Mouse (Mus musculus) heart, postnatal 0 days (tissue): ENCODE measurements around the gene Map3k7cl. TPM values are rescaled to one million over a fixed set of nuclear protein-coding genes. Genes with fewer than 3 reads are reported as not detected.

ENCODE experiments used
- ATAC-seq: fragments of 200-750 bp; cut with Nextera tagmentation; 2 replicates; pipeline ENCODE4 v1.8.0; 2017; ENCODE audit warnings: low read depth, moderate number of reproducible peaks, moderate library complexity; ENCODE audit not compliant: insufficient read depth
- DNase-seq: peaks from one replicate; pipeline ENCODE4 v3.0.0-alpha.2; 2016; ENCODE audit warnings: low spot score
- H3K27ac ChIP-seq: fragments of 300-500 bp; sonication (generic); 2 replicates; pipeline ENCODE4 v1.5.1; 2014; ENCODE audit warnings: low read depth, mild to moderate bottlenecking
- H3K27me3 ChIP-seq: fragments of 300-500 bp; sonication (generic); 2 replicates; pipeline ENCODE4 v1.6.1; 2014; ENCODE audit warnings: low read length, mixed read lengths; ENCODE audit not compliant: control insufficient read depth, insufficient read depth
- H3K36me3 ChIP-seq: fragments of 300-500 bp; sonication (generic); replicated peaks from 2 replicates; pipeline ENCODE4 v1.6.1; 2014; ENCODE audit warnings: low read length, mixed read lengths; ENCODE audit not compliant: control insufficient read depth, insufficient read depth
- H3K4me1 ChIP-seq: fragments of 300-500 bp; sonication (generic); 2 replicates; pipeline ENCODE4 v1.6.1; 2014; ENCODE audit warnings: antibody characterized with exemption; ENCODE audit not compliant: control insufficient read depth, insufficient read depth
- H3K4me2 ChIP-seq: fragments of 300-500 bp; sonication (generic); 2 replicates; pipeline ENCODE4 v1.6.1; 2014; ENCODE audit warnings: low read depth, mild to moderate bottlenecking, low read length, moderate library complexity
- H3K4me3 ChIP-seq: fragments of 300-500 bp; sonication (generic); 2 replicates; pipeline ENCODE4 v1.5.1; 2014; ENCODE audit warnings: low read depth, low read length
- H3K9ac ChIP-seq: fragments of 300-500 bp; sonication (generic); replicated peaks from 2 replicates; pipeline ENCODE4 v1.6.1; 2014; ENCODE audit warnings: low read depth, low read length, mixed read lengths
- H3K9me3 ChIP-seq: fragments of 300-500 bp; sonication (generic); replicated peaks from 2 replicates; pipeline ENCODE4 v1.6.1; 2016; ENCODE audit warnings: low read length; ENCODE audit not compliant: control insufficient read depth
- CTCF ChIP-seq: IDR thresholded peaks from 2 replicates; pipeline ENCODE4 v1.5.1; 2016; ENCODE audit warnings: antibody characterized with exemption, control low read depth, low read depth
- EP300 ChIP-seq: IDR thresholded peaks from 2 replicates; pipeline ENCODE4 v1.6.1; 2016; ENCODE audit warnings: antibody characterized with exemption, low read depth
- WGBS: fragments of 180-500 bp; shearing (Covaris S2); extraction: QIAGEN DNeasy Blood & Tissue Kit; methylation state at CpG from one replicate; pipeline ENCODE4 v1.1.7; 2014; 5-methylcytosine and 5-hydroxymethylcytosine counted together
- polyA plus RNA-seq: library from polyadenylated mRNA; unstranded; fragments of >200 nt; fragmentation: Nextera tagmentation; extraction: Ambion mirVana; gene quantifications from 2 replicates; pipeline ENCODE4 v1.2.1, GENCODE M21; 2015
- total RNA-seq: library from RNA; depleted of rRNA; stranded (reverse); fragments of >200 nt; gene quantifications from 2 replicates; pipeline ENCODE4 v1.2.3, GENCODE M21; 2014; ENCODE audit warnings: low replicate concordance; rRNA removed

The Map3k7cl gene
- total and polyA plus RNA-seq, 2 experiments from 2014 or later = 1.0 to 3.6 TPM

DNA sequence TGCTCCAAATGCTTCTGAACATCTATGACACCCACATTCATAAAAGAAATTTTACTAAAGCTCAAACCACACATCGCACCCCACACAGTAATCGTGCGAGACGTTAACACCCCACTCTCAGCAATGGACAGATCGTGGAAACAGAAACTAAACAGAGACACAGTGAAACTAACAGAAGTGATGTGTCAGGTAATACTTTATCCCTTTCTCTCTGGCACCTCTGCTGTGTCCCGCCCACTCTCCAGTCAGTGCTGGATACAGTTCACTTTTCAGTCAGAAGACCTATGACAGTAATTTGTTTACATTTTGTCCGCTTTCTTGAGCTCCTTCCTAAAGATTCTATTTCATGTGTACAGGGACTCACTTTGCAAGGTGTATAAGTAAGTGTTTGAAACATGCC lies 89.1 kb downstream of the Map3k7cl start:
- H3K4me3 ChIP-seq = no peak overlapping the region
- DNase-seq (no peak), ATAC-seq (no peak)
- peaks cover 19% of the 10 kb centered on the region for H3K4me1 ChIP-seq
- H3K9me3 ChIP-seq = no peaks in the 10 kb centered on the region
- WGBS = 94% methylated on average over 7 of the region's 7 CpGs
- no peak for TF ChIP-seq EP300
- TF ChIP-seq CTCF = no peak
- no peaks in the 10 kb centered on the region for H3K36me3 ChIP-seq
- no peak overlapping the region for H3K9ac ChIP-seq
- no peak overlapping the region for H3K4me2 ChIP-seq
- no peak overlapping the region for H3K27ac ChIP-seq
- no peaks in the 10 kb centered on the region for H3K27me3 ChIP-seq

GRCm38 (mm10) chr16:87644111-87644770 lies 91.1 kb downstream of the Map3k7cl start:
- Histone ChIP-seq H3K4me3 (no peak overlapping the region), H3K27me3 (no peaks in the 10 kb centered on the region), H3K36me3 (no peaks in the 10 kb centered on the region), H3K9ac (no peak overlapping the region), H3K4me2 (peak overlapping the region; percentile 25; the same call in 1 of the 2 replicates), H3K27ac (peak overlapping the region; percentile 19), H3K4me1 (peaks cover 19% of the 10 kb centered on the region), H3K9me3 (no peaks in the 10 kb centered on the region)
- ATAC-seq = no peak; the same call in 1 of the 2 replicates
- DNase-seq = no peak
- TF ChIP-seq EP300 = no peak
- no peak for TF ChIP-seq CTCF
- WGBS = 32% methylated on average over 14 of the region's 14 CpGs

Other genes starting within 250 kb of the Map3k7cl start
- 13.9 and 20.9 TPM in 2 replicates for gene N6amt1, start 199.1 kb upstream of the Map3k7cl start, total RNA-seq
- gene N6amt1, start 199.1 kb upstream of the Map3k7cl start, polyA plus RNA-seq = 33.9 and 40.4 TPM in 2 replicates
- 10.5 and 12.9 TPM in 2 replicates for gene Ltn1, start 120.7 kb upstream of the Map3k7cl start, total RNA-seq
- gene Ltn1, start 120.7 kb upstream of the Map3k7cl start, polyA plus RNA-seq = 10.8 and 11.2 TPM in 2 replicates
- 4.0 and 6.0 TPM in 2 replicates for gene Rwdd2b, start 112.8 kb upstream of the Map3k7cl start, total RNA-seq
- 9.1 and 10.3 TPM in 2 replicates for gene Rwdd2b, start 112.8 kb upstream of the Map3k7cl start, polyA plus RNA-seq
- 76.8 and 220 TPM in 2 replicates for gene Usp16, start 98.6 kb upstream of the Map3k7cl start, total RNA-seq
- gene Usp16, start 98.6 kb upstream of the Map3k7cl start, polyA plus RNA-seq = 36.1 and 40.8 TPM in 2 replicates
- 89.7 and 126 TPM in 2 replicates for gene Cct8, start 57.5 kb upstream of the Map3k7cl start, total RNA-seq
- 202 and 213 TPM in 2 replicates for gene Cct8, start 57.5 kb upstream of the Map3k7cl start, polyA plus RNA-seq
- 19.2 and 27.0 TPM in 2 replicates for gene Bach1, start 145.6 kb downstream of the Map3k7cl start, total RNA-seq
- gene Bach1, start 145.6 kb downstream of the Map3k7cl start, polyA plus RNA-seq = 5.1 and 5.4 TPM in 2 replicates